Mouse (Mus musculus): ENCODE measurements around the gene Dtx3. TPM values are rescaled to one million over a fixed set of nuclear protein-coding genes. Genes with fewer than 3 reads are reported as not detected.

Gene Dtx3
- polyA plus RNA-seq, 1 experiment from 2014 or later, result 63.5 TPM

DNA sequence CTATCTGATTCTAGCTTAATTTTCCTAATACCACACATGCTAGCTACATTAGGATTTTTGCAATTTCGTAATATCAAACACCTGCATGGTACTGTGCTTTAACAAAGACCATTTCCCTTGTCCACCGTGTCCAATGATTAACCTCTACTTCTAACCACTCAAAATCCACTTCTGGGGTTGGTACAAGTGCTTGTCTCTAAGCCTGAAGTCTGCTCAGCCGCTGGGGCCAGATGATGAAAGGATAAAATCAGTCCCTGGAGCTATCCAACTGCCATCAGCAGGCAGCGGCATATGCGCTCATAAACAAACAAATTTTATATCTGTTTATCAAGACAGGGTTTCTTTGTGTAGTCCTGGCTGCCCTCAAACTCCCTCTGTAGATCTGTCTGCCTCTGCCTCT lies 9.1 kb upstream of the Dtx3 start:
- Histone ChIP-seq H3K27me3 (no peaks in the 10 kb centered on the region), H3K9me3 (replicated peaks) (no peaks in the 10 kb centered on the region), H3K9ac (no peak overlapping the region), H3K4me3 (no peak overlapping the region), H3K36me3 (peaks cover 67% of the 10 kb centered on the region), H3K4me1 (replicated peaks) (peaks cover 3% of the 10 kb centered on the region; the same call in 1 of the 2 replicates), H3K4me2 (no peak overlapping the region), H3K27ac (no peak overlapping the region)
- ATAC-seq (replicated peaks; ENCODE audit: insufficient number of reproducible peaks, insufficient read depth, low FRiP score, low read depth), result no peak
- WGBS, result 79% methylated on average over 5 of the region's 5 CpGs

DNA sequence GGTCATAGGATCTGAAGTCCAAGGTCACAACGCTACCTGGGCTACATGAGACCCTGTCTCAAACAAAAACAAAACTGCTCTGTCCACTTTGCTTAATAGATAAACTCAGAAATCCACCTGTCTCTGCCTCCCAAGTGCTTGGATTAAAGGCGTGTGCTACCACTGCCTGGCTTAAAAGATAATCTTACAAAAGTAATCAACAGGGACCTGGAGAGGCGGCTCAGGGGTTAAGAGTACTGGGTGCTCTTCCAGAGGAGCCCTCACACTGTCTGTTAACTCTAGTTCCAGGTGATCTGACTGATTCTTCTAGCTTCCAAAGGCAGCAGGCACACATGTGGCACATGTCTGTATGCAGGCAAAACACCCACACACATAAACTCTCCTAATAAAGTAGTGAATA lies 7.6 kb upstream of the Dtx3 start:
- no peak overlapping the region for H3K27ac ChIP-seq
- 86% methylated on average over 3 of the region's 3 CpGs for WGBS
- peaks cover 79% of the 10 kb centered on the region for H3K36me3 ChIP-seq
- no peaks in the 10 kb centered on the region for H3K4me1 ChIP-seq (replicated peaks)
- no peak for ATAC-seq (replicated peaks; ENCODE audit: insufficient number of reproducible peaks, insufficient read depth, low FRiP score, low read depth)
- H3K9ac ChIP-seq, result no peak overlapping the region
- no peak overlapping the region for H3K4me3 ChIP-seq
- H3K9me3 ChIP-seq (replicated peaks), result no peaks in the 10 kb centered on the region
- H3K4me2 ChIP-seq, result no peak overlapping the region
- H3K27me3 ChIP-seq, result no peaks in the 10 kb centered on the region

DNA sequence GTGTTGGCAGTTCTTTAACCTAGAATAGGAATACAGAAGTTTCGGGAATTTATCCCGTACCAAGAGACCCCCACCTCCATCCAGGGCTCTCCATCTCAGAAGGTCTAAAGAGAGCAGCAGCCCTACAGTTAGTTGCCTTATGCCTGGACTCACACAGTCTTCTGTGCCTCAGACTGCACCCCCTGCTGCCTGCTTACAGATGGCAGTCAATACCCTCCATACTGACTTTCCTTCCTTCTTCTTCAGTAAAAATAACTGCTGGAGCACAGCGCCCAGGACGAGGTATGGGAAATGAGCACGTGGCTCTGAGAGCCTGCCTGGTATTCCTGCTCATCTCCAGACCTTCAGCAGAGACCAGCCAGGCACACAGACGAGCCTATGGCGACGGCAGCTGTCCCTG lies 4.8 kb upstream of the Dtx3 start:
- ATAC-seq (replicated peaks; ENCODE audit: insufficient number of reproducible peaks, insufficient read depth, low FRiP score, low read depth), result no peak
- Histone ChIP-seq H3K4me3 (no peak overlapping the region), H3K27ac (no peak overlapping the region), H3K27me3 (no peaks in the 10 kb centered on the region), H3K4me1 (replicated peaks) (peaks cover 11% of the 10 kb centered on the region), H3K9ac (no peak overlapping the region), H3K9me3 (replicated peaks) (no peaks in the 10 kb centered on the region), H3K36me3 (peaks cover 56% of the 10 kb centered on the region), H3K4me2 (no peak overlapping the region)
- WGBS, result 76% methylated on average over 8 of the region's 8 CpGs

DNA sequence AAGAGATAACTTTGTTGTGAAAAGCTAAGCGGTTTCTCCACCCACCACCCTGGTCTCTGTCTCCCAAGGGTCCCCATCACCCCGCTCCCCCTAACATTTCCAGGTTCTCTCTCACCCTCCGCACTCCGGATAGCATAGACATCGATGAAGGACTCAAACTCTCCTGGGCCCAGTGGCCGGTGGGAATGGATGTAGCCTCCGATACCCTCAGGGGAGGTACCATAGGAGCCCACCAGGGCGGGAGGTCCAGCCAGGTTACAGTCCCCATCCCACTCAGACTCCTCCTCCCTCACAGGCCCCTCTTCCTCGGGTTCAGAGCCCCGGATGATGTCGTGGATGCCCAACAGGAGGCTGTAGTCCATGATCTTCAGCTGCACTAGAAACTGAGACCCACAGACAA lies 3.9 kb upstream of the Dtx3 start:
- H3K36me3 ChIP-seq, result peaks cover 48% of the 10 kb centered on the region
- H3K9me3 ChIP-seq (replicated peaks), result no peaks in the 10 kb centered on the region
- no peak for ATAC-seq (replicated peaks; ENCODE audit: insufficient number of reproducible peaks, insufficient read depth, low FRiP score, low read depth)

DNA sequence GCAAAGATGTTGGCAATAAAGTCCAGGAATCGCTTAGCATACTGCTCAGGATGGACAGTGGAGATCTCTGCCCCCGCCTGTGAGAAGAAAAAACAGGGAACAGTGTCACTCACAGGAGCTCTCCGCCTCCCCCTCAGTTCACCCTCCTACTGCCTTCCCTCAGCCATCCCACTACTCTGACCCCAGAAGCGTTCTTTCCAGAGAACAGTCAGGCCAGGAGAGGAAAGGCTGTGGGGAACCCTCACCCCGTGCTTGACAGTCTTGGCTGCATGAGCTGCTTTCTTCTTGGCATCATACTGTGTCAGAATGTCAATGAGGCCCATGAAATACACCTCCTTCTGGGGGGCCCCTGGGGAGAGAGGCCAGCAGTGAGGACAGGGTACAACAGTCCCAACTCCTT lies 3.5 kb upstream of the Dtx3 start:
- 63% methylated on average over 5 of the region's 5 CpGs for WGBS
- H3K36me3 ChIP-seq, result peaks cover 47% of the 10 kb centered on the region

More for the DNA sequence above, 3.9 kb upstream of the Dtx3 start:
- Histone ChIP-seq H3K4me3 (no peak overlapping the region), H3K9ac (no peak overlapping the region), H3K4me1 (replicated peaks) (peaks cover 19% of the 10 kb centered on the region), H3K27me3 (no peaks in the 10 kb centered on the region), H3K4me2 (no peak overlapping the region), H3K27ac (no peak overlapping the region)
- WGBS, result 86% methylated on average over 11 of the region's 11 CpGs

DNA sequence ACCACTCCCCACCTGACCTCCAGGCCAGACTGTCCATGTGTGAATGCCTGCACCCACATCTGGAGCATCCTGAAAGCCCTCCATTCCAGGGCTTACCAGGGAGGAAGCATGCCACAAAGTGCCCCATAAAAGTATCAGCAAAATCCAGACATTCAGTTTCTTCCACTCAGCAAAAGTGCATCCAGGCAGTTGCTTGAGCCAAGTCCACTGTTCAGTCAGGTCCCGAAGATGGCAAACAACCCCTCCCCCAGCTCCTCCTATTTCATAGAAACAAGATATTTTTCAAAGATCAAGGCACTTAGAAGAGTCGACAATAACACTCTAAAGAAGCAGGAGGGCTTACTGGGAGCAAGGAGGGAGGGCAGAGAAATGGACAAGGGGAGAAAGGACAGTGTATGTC lies 3.0 kb upstream of the Dtx3 start:
- Histone ChIP-seq H3K36me3 (peaks cover 43% of the 10 kb centered on the region), H3K9me3 (replicated peaks) (no peaks in the 10 kb centered on the region), H3K4me3 (no peak overlapping the region), H3K4me2 (no peak overlapping the region), H3K27ac (no peak overlapping the region; the same call in 1 of the 2 replicates), H3K27me3 (no peaks in the 10 kb centered on the region), H3K9ac (no peak overlapping the region), H3K4me1 (replicated peaks) (peaks cover 22% of the 10 kb centered on the region)
- ATAC-seq (replicated peaks; ENCODE audit: insufficient number of reproducible peaks, insufficient read depth, low FRiP score, low read depth), result no peak
- 58% methylated on average over 2 of the region's 2 CpGs for WGBS

More for the DNA sequence above, 3.5 kb upstream of the Dtx3 start:
- H3K27me3 ChIP-seq, result no peaks in the 10 kb centered on the region
- H3K4me1 ChIP-seq (replicated peaks), result peaks cover 22% of the 10 kb centered on the region
- no peak overlapping the region for H3K4me2 ChIP-seq
- no peak overlapping the region for H3K4me3 ChIP-seq
- no peak for ATAC-seq (replicated peaks; ENCODE audit: insufficient number of reproducible peaks, insufficient read depth, low FRiP score, low read depth)
- no peak overlapping the region for H3K9ac ChIP-seq
- H3K9me3 ChIP-seq (replicated peaks), result no peaks in the 10 kb centered on the region
- no peak overlapping the region; the same call in 1 of the 2 replicates for H3K27ac ChIP-seq

DNA sequence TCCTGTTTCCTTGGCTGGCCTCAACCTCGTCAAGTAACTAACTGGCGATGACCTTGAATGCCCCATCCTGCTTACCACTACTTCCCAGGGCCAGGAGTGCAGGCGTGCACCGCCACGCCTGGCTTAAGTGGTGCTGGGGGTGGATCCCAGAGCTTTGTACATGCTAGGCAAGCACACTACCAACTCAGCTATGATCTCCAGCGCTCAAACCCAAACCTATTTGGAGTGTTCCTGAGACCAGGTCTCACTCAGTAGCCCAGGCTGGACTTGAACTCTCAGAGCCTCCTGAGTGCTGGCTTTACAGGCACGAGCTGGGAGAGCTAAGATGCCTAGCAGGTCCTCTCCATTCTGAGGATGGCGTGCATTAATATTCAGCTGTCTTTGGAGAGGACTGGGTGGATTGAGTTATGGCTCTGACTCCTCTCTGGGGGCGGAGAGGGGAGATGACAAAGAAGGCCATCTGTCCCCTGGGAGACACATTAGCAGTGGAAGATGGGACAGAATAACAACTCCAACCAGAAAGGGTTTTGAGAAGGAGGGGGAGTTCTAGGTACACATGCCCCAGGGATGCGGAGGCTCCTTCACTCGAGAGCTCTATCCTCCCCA lies 2.1 kb upstream of the Dtx3 start:
- WGBS, result 75% methylated on average over 11 of the region's 11 CpGs
- Histone ChIP-seq H3K4me3 (no peak overlapping the region), H3K27me3 (no peaks in the 10 kb centered on the region), H3K36me3 (peaks cover 35% of the 10 kb centered on the region), H3K4me1 (replicated peaks) (peaks cover 22% of the 10 kb centered on the region), H3K27ac (0 out of 2 replicates have a peak overlapping the region, but pooled peaks have one; percentile 12), H3K9ac (no peak overlapping the region), H3K4me2 (no peak overlapping the region), H3K9me3 (replicated peaks) (no peaks in the 10 kb centered on the region)
- ATAC-seq (replicated peaks; ENCODE audit: insufficient number of reproducible peaks, insufficient read depth, low FRiP score, low read depth), result no peak

DNA sequence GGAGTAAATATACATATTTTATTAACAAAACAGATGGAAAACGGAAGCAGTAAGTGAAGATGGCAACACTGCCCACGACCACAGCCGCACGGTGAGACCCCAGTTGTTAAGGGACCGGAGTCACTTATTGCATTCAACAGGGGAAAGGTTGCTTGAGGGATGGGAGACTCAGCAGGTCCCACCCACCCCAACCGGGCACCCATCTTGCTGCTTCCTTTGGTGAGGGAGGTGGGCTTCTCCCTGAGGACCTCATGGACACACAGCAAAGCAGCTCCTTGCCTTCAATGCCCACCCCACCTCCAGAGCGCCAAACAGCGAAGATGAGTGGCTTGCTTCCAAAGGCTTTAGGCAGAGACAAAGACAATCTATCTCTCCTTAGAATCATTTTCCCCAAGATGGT lies 1.6 kb upstream of the Dtx3 start:
- no peaks in the 10 kb centered on the region for H3K27me3 ChIP-seq
- WGBS, result 89% methylated on average over 8 of the region's 8 CpGs
- H3K27ac ChIP-seq, result 0 out of 2 replicates have a peak overlapping the region, but pooled peaks have one; percentile 12
- H3K36me3 ChIP-seq, result peaks cover 35% of the 10 kb centered on the region
- H3K4me3 ChIP-seq, result no peak overlapping the region
- H3K4me2 ChIP-seq, result no peak overlapping the region
- no peak for ATAC-seq (replicated peaks; ENCODE audit: insufficient number of reproducible peaks, insufficient read depth, low FRiP score, low read depth)
- peaks cover 22% of the 10 kb centered on the region for H3K4me1 ChIP-seq (replicated peaks)
- no peak overlapping the region for H3K9ac ChIP-seq
- no peaks in the 10 kb centered on the region for H3K9me3 ChIP-seq (replicated peaks)

DNA sequence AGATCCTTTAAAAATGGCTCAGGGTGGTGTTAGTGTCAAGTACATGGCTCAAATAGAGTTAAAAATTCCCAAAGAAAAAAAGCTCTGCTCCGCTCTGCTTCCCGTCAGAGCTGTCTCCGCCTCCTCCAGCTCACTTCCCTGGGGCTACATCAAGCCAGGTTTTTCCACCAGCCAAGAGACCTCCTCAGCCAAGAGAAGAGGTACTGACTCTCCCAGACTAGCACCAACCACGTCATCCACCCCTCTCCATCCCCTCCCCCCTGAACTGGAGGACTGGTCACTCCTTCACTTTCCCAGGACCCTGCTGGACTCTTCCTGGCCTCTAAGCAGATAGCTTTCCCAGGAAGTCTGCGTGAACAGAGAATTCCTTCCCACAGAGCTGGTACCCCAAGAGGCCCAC lies 864 bp upstream of the Dtx3 start:
- 4% methylated on average over 5 of the region's 5 CpGs for WGBS
- peak; percentile 75 for ATAC-seq (replicated peaks; ENCODE audit: insufficient number of reproducible peaks, insufficient read depth, low FRiP score, low read depth)
- peak overlapping the region; percentile 90 for H3K9ac ChIP-seq
- peak overlapping the region; percentile 94 for H3K27ac ChIP-seq
- H3K4me3 ChIP-seq, result peak overlapping the region; percentile 96
- H3K9me3 ChIP-seq (replicated peaks), result no peaks in the 10 kb centered on the region
- H3K27me3 ChIP-seq, result no peaks in the 10 kb centered on the region
- peaks cover 24% of the 10 kb centered on the region for H3K4me1 ChIP-seq (replicated peaks)
- H3K36me3 ChIP-seq, result peaks cover 29% of the 10 kb centered on the region; the same call in 1 of the 2 replicates
- peak overlapping the region; percentile 98 for H3K4me2 ChIP-seq

DNA sequence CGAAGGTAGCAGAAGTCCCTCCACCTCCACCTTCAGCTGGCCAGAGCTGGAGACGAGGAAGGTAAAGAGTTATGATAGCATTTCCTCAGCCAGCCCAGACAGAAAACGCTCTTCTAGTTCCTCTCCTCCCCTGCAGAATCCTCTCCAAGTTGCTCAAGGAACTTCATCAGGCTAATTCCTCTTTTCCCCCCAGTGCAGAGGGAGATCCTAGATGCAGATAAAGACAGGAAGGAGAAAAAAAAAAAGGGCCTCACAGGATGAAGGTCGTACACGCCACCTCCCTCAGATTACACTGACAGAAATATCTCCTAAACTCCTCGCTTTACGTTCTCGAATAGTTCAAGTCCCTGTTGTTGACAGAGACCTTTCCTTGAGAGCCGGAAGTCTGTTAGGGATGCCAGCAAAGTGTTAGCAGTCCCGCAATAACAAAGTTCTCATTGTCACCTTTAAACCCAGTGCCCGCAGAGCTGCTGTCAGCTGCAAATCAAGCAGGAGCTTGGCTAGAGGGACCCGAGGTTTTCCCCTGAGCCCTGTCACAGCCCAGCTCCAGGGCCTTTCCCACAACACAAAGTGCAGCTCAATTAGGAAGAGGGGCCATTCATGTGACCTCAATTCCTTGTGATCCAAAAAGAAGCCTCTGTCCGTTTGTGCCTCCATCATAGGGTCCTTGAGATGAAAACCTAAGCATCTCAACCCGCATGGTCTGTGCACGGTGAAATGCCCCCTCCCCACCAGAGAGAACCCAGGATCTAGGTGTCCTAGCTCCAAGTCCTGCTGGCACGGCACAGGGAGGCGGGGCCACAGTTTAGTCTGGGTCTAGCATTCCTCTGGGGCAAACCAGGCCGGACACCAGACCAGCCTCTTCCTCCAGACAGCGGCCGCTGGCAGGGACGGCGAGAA lies 850 bp downstream of the Dtx3 start:
- ATAC-seq (replicated peaks; ENCODE audit: insufficient number of reproducible peaks, insufficient read depth, low FRiP score, low read depth), result peak; percentile 37
- peak overlapping the region; percentile 98 for H3K4me2 ChIP-seq
- no peaks in the 10 kb centered on the region for H3K9me3 ChIP-seq (replicated peaks)
- H3K27me3 ChIP-seq, result no peaks in the 10 kb centered on the region
- peak overlapping the region; percentile 96 for H3K4me3 ChIP-seq
- H3K9ac ChIP-seq, result peak overlapping the region; percentile 90
- 12% methylated on average over 22 of the region's 22 CpGs for WGBS
- H3K4me1 ChIP-seq (replicated peaks), result peaks cover 41% of the 10 kb centered on the region
- peaks cover 19% of the 10 kb centered on the region; the same call in 1 of the 2 replicates for H3K36me3 ChIP-seq
- peak overlapping the region; percentile 94 for H3K27ac ChIP-seq

DNA sequence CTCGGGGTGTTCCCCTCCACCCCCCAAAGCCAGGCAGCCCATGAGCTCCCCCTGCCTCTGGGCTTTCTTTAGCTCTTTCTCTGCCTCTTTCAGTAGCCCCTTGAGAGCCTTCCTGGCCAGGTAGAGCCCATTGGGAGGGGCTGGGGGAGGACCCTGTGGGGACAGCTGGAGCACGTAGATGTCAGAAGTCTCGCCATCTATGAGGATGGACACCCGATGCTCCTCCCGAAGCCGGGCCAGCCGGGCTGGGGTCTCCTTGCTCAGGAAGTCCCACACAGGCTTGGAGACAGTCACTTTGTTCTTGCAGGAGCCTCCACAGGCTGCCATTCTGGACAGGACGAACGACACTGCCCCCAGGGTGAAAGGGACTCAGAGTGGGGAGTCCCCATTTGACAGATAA lies 2.5 kb downstream of the Dtx3 start:
- Histone ChIP-seq H3K4me2 (no peak overlapping the region), H3K4me1 (replicated peaks) (peaks cover 58% of the 10 kb centered on the region), H3K9ac (no peak overlapping the region), H3K27me3 (no peaks in the 10 kb centered on the region), H3K27ac (no peak overlapping the region), H3K4me3 (no peak overlapping the region), H3K9me3 (replicated peaks) (no peaks in the 10 kb centered on the region), H3K36me3 (peaks cover 5% of the 10 kb centered on the region; the same call in 1 of the 2 replicates)
- 83% methylated on average over 9 of the region's 9 CpGs for WGBS
- ATAC-seq (replicated peaks; ENCODE audit: insufficient number of reproducible peaks, insufficient read depth, low FRiP score, low read depth), result no peak
